Mouse (Mus musculus): ENCODE results near the gene Enpep.

DNA sequence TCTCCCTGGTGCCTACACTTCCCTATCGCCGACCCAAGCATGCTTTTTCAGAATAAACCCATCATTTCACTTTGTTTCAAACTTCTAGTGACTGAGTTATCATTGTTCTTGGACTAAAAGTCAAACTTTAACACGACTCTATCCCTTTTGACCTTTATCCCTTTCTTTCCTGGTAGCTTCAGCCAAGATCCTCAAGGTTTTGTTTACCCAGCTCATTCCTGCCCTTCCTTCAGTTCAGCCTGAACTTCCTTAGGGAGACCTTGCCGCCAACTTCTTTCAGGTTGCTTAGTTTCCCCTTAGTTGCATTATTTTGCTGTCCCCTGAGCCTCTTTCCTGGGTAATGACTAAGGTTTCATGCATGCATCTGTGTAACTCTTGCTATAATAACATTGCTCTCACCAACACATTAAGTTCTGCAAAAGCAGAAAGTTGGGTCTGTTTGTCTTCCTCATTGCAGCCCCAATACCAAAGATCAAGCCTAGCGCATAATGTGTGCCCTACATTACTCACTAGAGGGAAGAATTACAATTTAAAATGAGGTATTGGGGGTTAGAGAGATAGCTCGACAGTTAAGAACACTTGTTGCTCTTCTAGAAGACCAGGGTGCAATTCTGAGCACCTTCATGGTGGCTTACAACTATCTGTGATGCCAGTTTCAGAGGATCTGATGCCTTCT, 59.2 kb downstream of the Enpep start:
- no peak for TF ChIP-seq CTCF (IDR thresholded peaks at IDR 0.05; ENCODE audit: low read depth)
- no peak for TF ChIP-seq EP300 (IDR thresholded peaks at IDR 0.05; ENCODE audit: low read depth)
